Mouse (Mus musculus): ENCODE results near the gene Mitf.
A peak's percentile ranks its signal among the peaks of the same experiment; 100 is the strongest.

Gene Mitf

GRCm38 (mm10) chr6:97881935-97882334 lies 75.1 kb downstream of the Mitf start:
- no peak for DNase-seq (ENCODE audit: low spot score)

- DNase-seq (ENCODE audit: low spot score), result no peak
These were observed 76.1 kb downstream of the Mitf start for GRCm38 (mm10) chr6:97882931-97883330.

DNA sequence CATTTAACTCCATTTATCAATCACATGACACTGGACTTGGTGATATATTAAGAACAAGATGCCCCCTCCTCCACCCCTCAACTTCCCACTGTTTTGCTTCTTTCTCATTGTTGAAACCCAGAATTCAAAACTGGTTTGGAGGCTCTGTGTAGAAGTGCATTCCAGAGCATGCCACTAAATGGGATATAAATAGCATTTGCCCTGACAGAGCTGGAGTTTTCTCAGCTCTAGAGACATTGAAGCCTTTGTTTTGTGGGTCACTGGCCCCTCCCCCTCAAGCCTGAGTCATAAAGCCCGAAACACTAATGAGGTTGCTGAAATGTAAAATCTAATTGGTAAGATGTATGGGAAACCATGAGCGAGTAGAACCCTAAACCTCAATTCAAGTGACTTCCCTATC lies 76.6 kb downstream of the Mitf start:
- no peak for DNase-seq (ENCODE audit: low spot score)

DNA sequence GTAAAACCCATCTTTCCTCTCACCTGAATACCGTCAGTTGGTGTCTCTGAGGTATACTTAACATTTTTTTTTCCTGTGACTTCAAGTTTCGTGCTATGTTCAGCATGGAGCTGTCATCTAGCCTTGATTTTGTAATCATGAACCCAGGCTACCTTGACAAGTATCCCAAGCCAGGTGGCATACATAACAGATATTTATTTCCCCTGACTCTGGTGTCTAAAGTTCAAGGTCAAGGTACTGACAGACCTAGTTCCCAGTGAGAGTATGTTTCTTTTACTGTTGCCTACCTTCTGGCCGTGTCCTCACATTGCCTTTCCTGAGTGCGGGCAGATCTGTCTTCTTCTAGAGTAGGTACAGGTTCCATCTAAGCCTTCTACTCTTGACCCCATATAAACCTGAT lies 78.1 kb downstream of the Mitf start:
- no peak for DNase-seq (ENCODE audit: low spot score)

DNA sequence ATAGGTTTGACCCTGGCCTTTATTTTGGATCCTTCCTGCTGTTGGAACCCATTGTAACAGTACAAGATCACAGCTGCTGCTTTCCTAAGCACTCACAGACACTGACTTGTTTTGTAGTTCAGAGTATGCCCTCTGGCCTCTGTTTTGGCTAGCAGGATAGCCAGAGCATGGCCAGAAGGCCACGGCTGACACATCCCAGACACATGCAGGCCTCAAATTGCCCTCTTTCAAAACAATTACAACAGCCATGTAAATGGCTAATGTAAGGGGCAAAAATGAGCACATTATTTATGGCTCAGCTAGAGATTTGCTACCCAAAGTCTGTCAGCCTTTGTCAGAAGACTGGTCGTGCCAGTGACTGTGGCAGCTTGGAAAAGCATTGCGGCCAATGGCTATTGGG lies 78.8 kb downstream of the Mitf start:
- peak; percentile 43 for DNase-seq (ENCODE audit: low spot score)

GRCm38 (mm10) chr6:97887893-97888292 lies 81.0 kb downstream of the Mitf start:
- DNase-seq (ENCODE audit: low spot score), result no peak

DNA sequence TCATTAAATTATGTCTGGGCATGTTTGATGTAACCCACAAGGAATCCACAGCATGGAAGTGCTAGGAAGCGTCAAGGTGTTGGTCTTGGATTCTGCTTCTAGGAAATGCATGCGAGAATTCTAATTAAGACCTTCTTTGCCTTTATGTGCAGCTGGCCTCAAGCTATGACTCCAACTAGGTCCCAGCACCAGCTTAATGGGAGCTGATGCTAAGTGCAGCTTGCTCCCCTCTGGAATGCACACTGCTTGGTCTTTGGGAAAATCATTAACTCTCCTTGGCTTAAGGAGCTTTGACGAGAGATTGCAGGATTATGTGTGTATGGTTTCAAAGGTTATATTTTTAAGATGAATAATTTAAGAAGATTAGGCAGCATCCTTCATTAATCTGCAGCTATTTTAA lies 81.7 kb downstream of the Mitf start:
- no peak for DNase-seq (ENCODE audit: low spot score)

- no peak for DNase-seq (ENCODE audit: low spot score)
These were observed 86.7 kb downstream of the Mitf start for GRCm38 (mm10) chr6:97893546-97893945.

GRCm38 (mm10) chr6:97897191-97897590 lies 90.3 kb downstream of the Mitf start:
- no peak for DNase-seq (ENCODE audit: low spot score)

DNA sequence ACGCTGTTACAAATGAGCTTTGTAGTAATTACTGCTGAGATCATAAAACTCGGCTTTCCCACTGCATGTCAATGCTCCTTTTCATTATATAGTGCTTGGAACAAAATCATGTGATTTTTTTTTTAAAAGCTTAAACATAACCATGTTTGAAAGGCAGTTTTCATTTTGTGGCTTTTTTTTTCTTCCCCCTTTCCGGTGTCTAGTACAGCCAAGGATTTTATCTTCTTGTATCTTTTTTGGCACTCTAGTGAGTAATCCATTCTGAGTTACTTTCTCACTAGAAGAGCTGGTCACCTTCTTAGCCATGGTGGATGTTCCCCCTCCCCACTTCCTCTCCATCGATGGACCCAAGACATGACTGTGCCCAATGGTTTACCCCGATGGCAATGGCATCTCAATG lies 91.2 kb downstream of the Mitf start:
- no peak for DNase-seq (ENCODE audit: low spot score)

DNA sequence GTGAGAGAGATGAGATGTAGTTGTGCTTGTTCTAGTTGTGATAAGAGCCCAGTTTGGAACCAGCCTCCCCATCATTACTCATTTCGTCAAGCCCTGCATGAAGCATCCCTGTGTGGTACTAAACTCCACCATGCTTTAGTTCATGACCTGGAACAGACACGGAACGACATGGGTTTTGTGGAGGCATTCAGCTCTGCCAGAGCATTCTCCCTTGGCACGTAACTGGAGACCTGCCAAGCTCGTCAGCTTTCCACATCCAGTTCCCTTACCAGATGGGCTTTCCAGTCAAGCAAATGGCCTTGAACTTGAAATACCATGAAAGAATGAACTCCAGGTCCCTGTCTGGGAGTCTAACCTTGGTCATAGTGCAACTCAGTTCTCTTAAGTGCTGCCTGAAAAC lies 94.7 kb downstream of the Mitf start:
- DNase-seq (ENCODE audit: low spot score), result no peak

- DNase-seq (ENCODE audit: low spot score), result no peak
These were observed 95.4 kb downstream of the Mitf start for GRCm38 (mm10) chr6:97902205-97902604.

DNA sequence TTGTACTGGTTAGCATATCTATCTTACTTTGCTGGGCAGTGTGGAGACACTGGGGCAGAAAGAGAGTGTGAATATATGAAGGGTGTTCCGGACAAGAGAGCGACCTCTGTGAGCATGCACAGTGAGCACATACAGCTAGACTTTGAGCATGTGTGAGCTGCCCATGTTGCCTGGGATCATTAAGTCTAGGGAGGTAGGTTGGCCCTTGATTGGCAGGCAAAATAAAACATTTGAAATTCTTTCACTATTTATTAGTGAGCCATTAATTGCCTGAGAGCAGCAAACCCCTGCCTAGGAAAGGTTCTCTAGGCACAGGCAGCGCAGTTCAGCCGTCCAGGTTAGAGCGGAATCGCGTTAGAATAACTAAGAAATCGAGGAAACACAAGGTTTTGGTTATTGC lies 107.9 kb downstream of the Mitf start:
- no peak for DNase-seq (ENCODE audit: low spot score)

DNA sequence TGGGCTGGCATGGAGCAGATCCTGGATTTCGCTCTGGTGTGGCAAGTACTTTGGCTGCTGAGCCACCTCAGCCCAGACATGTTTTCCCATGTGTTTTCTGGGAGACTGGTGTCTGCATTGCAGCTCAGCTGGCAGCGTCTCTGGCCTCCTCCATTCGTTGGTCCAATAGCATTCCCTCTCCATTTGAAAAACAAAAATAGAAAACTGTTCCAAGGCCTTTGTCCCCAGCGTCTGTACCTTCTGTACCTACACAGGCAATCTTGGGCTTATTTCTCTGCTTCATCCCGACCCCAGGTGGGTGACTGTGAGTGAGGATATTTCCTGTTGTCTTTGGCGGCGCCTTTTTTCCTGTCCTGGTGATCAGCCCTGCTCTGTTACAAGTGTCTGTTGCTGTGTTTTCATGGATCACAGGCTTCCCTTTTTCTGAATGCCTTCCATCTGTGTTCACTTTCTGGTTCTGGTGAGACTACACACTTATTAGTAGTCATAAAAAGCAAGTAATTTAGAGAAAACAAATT lies 109.6 kb downstream of the Mitf start:
- DNase-seq (ENCODE audit: low spot score), result no peak

DNA sequence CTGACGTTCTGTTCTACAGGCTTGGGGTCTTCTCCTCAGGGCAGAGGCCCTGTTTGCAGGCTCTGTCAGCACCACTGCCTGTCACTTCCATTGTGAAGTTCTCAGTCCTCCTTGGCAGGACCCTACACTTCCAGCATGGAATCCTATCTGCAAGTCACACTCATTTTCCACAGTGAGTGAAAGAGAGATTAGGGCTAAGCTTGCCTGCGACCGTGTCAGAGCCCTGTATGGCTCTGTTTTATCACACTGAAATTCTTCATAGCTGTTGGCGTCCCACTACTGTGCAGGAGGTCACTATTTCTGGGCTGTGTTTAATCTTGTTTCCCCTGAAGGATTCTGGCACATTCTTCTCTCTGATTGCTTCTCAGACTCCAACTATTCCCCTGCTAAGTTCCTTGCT lies 111.2 kb downstream of the Mitf start:
- DNase-seq (ENCODE audit: low spot score), result no peak

DNA sequence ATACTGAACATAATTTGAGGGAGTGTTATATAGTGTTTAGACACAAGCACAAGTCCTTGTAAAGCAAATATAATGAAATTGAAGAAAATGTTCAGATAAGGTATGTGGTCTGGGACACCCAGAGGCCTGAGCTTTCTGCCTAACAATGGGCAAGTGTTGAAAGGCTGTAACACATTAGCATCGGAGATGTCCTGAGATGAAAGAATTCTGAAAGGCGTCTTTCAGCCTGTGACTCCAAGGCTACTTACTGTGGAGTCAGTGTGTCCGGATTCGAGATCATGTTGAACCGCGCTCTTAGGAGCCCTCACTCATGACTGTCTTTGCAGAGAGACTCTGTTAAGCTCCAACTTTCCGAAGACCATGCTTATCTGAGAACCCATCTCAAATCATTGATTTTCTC lies 111.6 kb downstream of the Mitf start:
- no peak for DNase-seq (ENCODE audit: low spot score)

- DNase-seq (ENCODE audit: low spot score), result no peak
These were observed 112.4 kb downstream of the Mitf start for GRCm38 (mm10) chr6:97919287-97919686.

DNA sequence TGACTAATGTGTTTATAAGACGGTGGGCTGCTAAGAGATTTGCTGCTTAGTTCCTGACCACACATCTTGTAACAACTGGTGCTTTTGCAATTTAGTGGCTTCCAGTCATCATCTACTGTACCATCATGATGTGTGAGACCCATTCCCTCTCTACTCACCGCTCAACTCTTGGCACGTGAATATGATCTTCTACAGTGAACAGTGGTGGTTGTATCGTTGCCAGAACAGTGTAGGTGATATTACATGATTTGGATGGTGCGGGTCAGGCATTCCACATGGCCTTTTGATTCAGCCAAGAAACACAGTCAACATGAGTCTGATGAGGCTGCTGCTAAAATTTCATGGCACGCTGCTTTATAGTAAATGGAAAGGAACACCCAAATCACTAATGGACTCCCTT lies 114.7 kb downstream of the Mitf start:
- no peak for DNase-seq (ENCODE audit: low spot score)

DNA sequence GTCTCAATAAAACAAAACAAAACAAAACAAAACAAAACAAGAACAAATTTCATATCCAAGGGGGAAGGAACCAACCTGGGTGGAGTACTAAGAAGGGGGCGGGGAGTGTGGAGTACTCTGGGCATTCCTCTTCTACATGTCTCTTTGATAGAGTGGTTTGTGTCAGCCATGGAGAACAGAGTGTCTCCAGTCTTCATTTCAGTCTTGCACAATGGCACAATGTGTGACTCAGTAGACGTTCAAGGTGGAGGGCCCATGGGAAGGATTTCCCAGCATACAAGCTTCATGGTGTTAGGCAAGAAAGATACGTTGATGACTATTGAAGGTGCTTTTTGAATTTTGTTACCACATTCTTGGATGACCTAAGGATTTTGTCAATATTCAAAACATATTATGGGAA lies 117.4 kb downstream of the Mitf start:
- no peak for DNase-seq (ENCODE audit: low spot score)

DNA sequence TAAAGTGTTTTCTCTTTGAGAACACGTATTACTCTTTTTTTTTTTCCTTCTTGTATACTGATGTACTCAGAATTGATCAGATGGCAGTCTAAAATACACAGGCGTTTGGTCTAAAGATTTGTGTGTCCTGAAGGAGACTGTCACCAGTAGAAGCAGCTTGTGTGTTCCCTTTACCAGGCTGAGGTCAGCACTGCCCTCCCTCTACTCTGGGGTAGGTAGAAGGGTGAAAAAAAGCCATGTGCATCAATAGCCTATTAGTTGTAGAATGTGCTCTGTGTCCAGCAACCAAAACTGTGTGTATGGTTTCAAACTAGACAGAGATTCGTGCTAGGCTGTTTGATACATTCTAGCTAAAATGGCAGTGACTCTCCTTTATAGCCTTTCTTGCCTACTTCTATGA lies 122.2 kb downstream of the Mitf start:
- DNase-seq (ENCODE audit: low spot score), result no peak

DNA sequence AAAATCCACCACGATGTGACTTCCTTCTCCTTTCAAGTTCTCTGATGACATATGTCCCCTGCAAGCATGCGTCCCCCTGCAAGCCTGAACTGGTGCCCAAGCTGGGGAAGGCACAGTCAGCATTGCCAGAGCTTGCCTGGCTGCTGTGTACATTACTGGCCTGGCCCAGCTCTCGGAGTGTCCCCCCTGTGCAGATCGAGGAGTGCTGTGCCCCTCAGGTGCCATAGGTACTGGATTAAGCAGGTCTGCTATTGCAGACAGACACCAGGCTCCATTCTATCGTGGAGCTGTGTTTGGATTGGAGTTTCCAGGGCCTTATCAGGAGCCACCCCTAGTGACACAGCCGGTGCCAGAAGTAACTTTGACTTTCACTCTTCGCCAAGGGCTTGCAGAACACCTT lies 122.6 kb downstream of the Mitf start:
- DNase-seq (ENCODE audit: low spot score), result no peak

- DNase-seq (ENCODE audit: low spot score), result no peak
These were observed 130.3 kb downstream of the Mitf start for GRCm38 (mm10) chr6:97937139-97937538.

DNA sequence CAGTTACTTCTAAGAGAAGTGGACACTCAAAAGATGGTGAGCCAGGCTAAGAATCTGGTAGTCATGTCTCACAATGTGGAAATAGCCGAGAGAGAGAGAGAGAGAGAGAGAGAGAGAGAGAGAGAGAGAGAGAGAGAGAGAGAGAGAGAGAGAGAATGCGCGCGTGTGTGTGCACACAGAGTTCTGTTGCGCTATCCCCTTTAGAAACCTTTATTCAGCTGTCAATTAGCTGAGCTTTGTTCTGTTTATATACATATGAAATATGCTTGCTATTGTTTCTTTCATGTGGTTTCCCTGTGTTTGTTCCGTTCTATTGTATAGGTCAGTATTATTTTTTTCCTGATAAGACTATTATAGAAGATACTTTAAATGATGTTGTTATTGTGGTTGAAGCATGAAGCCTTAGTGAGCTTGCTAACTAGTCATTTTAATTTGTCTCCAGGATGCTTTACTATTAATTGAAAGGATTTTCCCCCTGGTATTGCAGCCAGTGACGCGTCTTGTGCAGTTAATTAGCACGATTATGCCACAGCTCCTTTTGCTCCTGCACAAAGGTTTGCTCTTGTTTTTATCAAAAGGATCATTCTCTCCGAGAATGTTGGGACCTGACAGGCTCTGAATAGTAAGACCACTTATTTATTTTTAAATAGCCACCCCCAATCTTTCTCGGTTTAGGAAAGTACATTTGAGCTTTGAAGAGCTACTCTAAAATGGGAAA lies 131.2 kb downstream of the Mitf start:
- DNase-seq (ENCODE audit: low spot score), result no peak

- DNase-seq (ENCODE audit: low spot score), result no peak
These were observed 134.1 kb downstream of the Mitf start for GRCm38 (mm10) chr6:97940916-97941315.

All from ovary, adult 18-20 months (tissue).